Mouse (Mus musculus) hindbrain, embryonic 15.5 days (tissue): ENCODE results near the gene Gna13. TPM values are rescaled to one million over a fixed set of nuclear protein-coding genes. Genes with fewer than 3 reads are reported as not detected.

Experiments used
- ATAC-seq: fragments of 200-750 bp; cut with Nextera tagmentation; 2 replicates; pipeline ENCODE4 v1.8.0; 2017; ENCODE audit warnings: low read depth, moderate number of reproducible peaks, moderate TSS enrichment; ENCODE audit not compliant: low FRiP score
- H3K27ac ChIP-seq: fragments of 300-500 bp; sonication (generic); replicated peaks from 2 replicates; pipeline ENCODE4 v1.5.1; 2015; ENCODE audit warnings: mild to moderate bottlenecking, inconsistent platforms
- H3K27me3 ChIP-seq: fragments of 300-500 bp; sonication (generic); 2 replicates; pipeline ENCODE4 v1.6.1; 2015; ENCODE audit warnings: control low read depth, inconsistent platforms
- H3K36me3 ChIP-seq: fragments of 300-500 bp; sonication (generic); 2 replicates; pipeline ENCODE4 v1.6.1; 2015; ENCODE audit warnings: control low read depth, inconsistent platforms
- H3K4me1 ChIP-seq: fragments of 300-500 bp; sonication (generic); replicated peaks from 2 replicates; pipeline ENCODE4 v1.6.1; 2015; ENCODE audit warnings: control low read depth, inconsistent platforms
- H3K4me2 ChIP-seq: fragments of 300-500 bp; sonication (generic); 2 replicates; pipeline ENCODE4 v1.6.1; 2015; ENCODE audit warnings: moderate library complexity, mild to moderate bottlenecking, inconsistent platforms
- H3K4me3 ChIP-seq: fragments of 300-500 bp; sonication (generic); 2 replicates; pipeline ENCODE4 v1.5.1; 2015; ENCODE audit warnings: mild to moderate bottlenecking, inconsistent platforms
- H3K9ac ChIP-seq: fragments of 300-500 bp; sonication (generic); 2 replicates; pipeline ENCODE4 v1.6.1; 2015; ENCODE audit warnings: inconsistent platforms
- H3K9me3 ChIP-seq: fragments of 300-500 bp; sonication (generic); 2 replicates; pipeline ENCODE4 v1.6.1; 2016; ENCODE audit warnings: control low read depth, inconsistent platforms
- WGBS: fragments of 180-500 bp; shearing (Covaris S2); methylation state at CpG from one replicate; pipeline ENCODE4 v1.1.7; 2015; 5-methylcytosine and 5-hydroxymethylcytosine counted together
- polyA plus RNA-seq: library from polyadenylated mRNA; unstranded; fragments of >200 nt; fragmentation: Nextera tagmentation; extraction: Ambion mirVana; gene quantifications from 2 replicates; pipeline ENCODE4 v1.2.1, GENCODE M21; 2015

Gna13 gene
- polyA plus RNA-seq: 19.4 and 19.9 TPM in 2 replicates

GRCm38 (mm10) chr11:109362463-109363190 lies at the start of gene Gna13:
TSS of gene Gna13 (plus strand) at chr11:109362831.
- under 1% methylated on average over 62 of the region's 89 CpGs for WGBS
- Histone ChIP-seq H3K27me3 (peaks cover 2% of the 10 kb centered on the region; the same call in 1 of the 2 replicates), H3K36me3 (peaks cover 9% of the 10 kb centered on the region; the same call in 1 of the 2 replicates), H3K27ac (peak within 1 kb of the TSS; percentile 94), H3K4me2 (peak within 1 kb of the TSS; percentile 86), H3K9ac (peak within 1 kb of the TSS; percentile 79), H3K9me3 (no peaks in the 10 kb centered on the region), H3K4me1 (peaks cover 63% of the 10 kb centered on the region), H3K4me3 (peak within 1 kb of the TSS; percentile 97)
- ATAC-seq: peak; percentile 76

GRCm38 (mm10) chr11:109316921-109317320 lies 45.7 kb upstream of the Gna13 start:
- no peaks in the 10 kb centered on the region for H3K9me3 ChIP-seq
- 38% methylated on average over 4 of the region's 4 CpGs for WGBS
- ATAC-seq: no peak
- H3K27ac ChIP-seq: no peak overlapping the region
- H3K27me3 ChIP-seq: 0 out of 2 replicates have a peak, but pooled peaks cover 9% of the 10 kb centered on the region
- H3K4me1 ChIP-seq: peaks cover 9% of the 10 kb centered on the region
- no peak overlapping the region for H3K4me3 ChIP-seq
- H3K4me2 ChIP-seq: no peak overlapping the region
- H3K36me3 ChIP-seq: no peaks in the 10 kb centered on the region
- no peak overlapping the region for H3K9ac ChIP-seq

- H3K9me3 ChIP-seq: no peaks in the 10 kb centered on the region
- H3K4me1 ChIP-seq: peaks cover 4% of the 10 kb centered on the region; the same call in 1 of the 2 replicates
- no peak for ATAC-seq
- H3K9ac ChIP-seq: no peak overlapping the region
- no peak overlapping the region for H3K4me3 ChIP-seq
- WGBS: 94% methylated on average over 4 of the region's 4 CpGs
- H3K4me2 ChIP-seq: no peak overlapping the region
- H3K27me3 ChIP-seq: 0 out of 2 replicates have a peak, but pooled peaks cover 5% of the 10 kb centered on the region
- H3K36me3 ChIP-seq: no peaks in the 10 kb centered on the region
- H3K27ac ChIP-seq: peak overlapping the region; percentile 58; the same call in 1 of the 2 replicates
These were observed 43.2 kb upstream of the Gna13 start for GRCm38 (mm10) chr11:109319471-109319870.

GRCm38 (mm10) chr11:109319946-109320345 lies 42.7 kb upstream of the Gna13 start:
- WGBS: 78% methylated on average over 5 of the region's 5 CpGs
- Histone ChIP-seq H3K36me3 (no peaks in the 10 kb centered on the region), H3K9ac (no peak overlapping the region), H3K4me1 (peaks cover 4% of the 10 kb centered on the region; the same call in 1 of the 2 replicates), H3K4me3 (no peak overlapping the region), H3K9me3 (no peaks in the 10 kb centered on the region), H3K27me3 (0 out of 2 replicates have a peak, but pooled peaks cover 5% of the 10 kb centered on the region), H3K27ac (peak overlapping the region; percentile 58), H3K4me2 (no peak overlapping the region)
- peak; percentile 71 for ATAC-seq

- WGBS: 32% methylated on average over 8 of the region's 8 CpGs
- Histone ChIP-seq H3K4me1 (peaks cover 4% of the 10 kb centered on the region; the same call in 1 of the 2 replicates), H3K36me3 (no peaks in the 10 kb centered on the region), H3K27ac (peak overlapping the region; percentile 58), H3K4me2 (no peak overlapping the region), H3K27me3 (0 out of 2 replicates have a peak, but pooled peaks cover 5% of the 10 kb centered on the region), H3K4me3 (no peak overlapping the region), H3K9ac (no peak overlapping the region), H3K9me3 (no peaks in the 10 kb centered on the region)
- ATAC-seq: peak; percentile 93
These were observed 42.2 kb upstream of the Gna13 start for GRCm38 (mm10) chr11:109320361-109320933.

- Histone ChIP-seq H3K9me3 (no peaks in the 10 kb centered on the region), H3K4me2 (no peak overlapping the region), H3K9ac (no peak overlapping the region), H3K36me3 (no peaks in the 10 kb centered on the region), H3K4me3 (no peak overlapping the region), H3K4me1 (peaks cover 12% of the 10 kb centered on the region), H3K27me3 (no peaks in the 10 kb centered on the region), H3K27ac (no peak overlapping the region)
- ATAC-seq: no peak
- 80% methylated on average over 13 of the region's 13 CpGs for WGBS
These were observed 36.4 kb upstream of the Gna13 start for GRCm38 (mm10) chr11:109326270-109326669.

- Histone ChIP-seq H3K27ac (peak overlapping the region; percentile 53; the same call in 1 of the 2 replicates), H3K4me1 (peaks cover 17% of the 10 kb centered on the region), H3K4me3 (no peak overlapping the region), H3K36me3 (no peaks in the 10 kb centered on the region), H3K4me2 (no peak overlapping the region), H3K9ac (no peak overlapping the region), H3K27me3 (no peaks in the 10 kb centered on the region), H3K9me3 (no peaks in the 10 kb centered on the region)
- no peak for ATAC-seq
- 30% methylated on average over 3 of the region's 3 CpGs for WGBS
These were observed 35.2 kb upstream of the Gna13 start for GRCm38 (mm10) chr11:109327381-109327780.

- ATAC-seq: no peak
- no peak overlapping the region; the same call in 1 of the 2 replicates for H3K27ac ChIP-seq
- no peak overlapping the region for H3K4me3 ChIP-seq
- H3K36me3 ChIP-seq: no peaks in the 10 kb centered on the region
- WGBS: 81% methylated on average over 10 of the region's 10 CpGs
- H3K9me3 ChIP-seq: no peaks in the 10 kb centered on the region
- no peak overlapping the region for H3K9ac ChIP-seq
- peaks cover 17% of the 10 kb centered on the region for H3K4me1 ChIP-seq
- no peaks in the 10 kb centered on the region for H3K27me3 ChIP-seq
- no peak overlapping the region for H3K4me2 ChIP-seq
These were observed 34.7 kb upstream of the Gna13 start for GRCm38 (mm10) chr11:109327952-109328351.

GRCm38 (mm10) chr11:109329331-109329730 lies 33.3 kb upstream of the Gna13 start:
- 49% methylated on average over 4 of the region's 4 CpGs for WGBS
- no peak for ATAC-seq

GRCm38 (mm10) chr11:109330706-109331393 lies 31.8 kb upstream of the Gna13 start:
- Histone ChIP-seq H3K4me2 (peak overlapping the region; percentile 41), H3K4me1 (peaks cover 17% of the 10 kb centered on the region), H3K36me3 (no peaks in the 10 kb centered on the region), H3K9ac (no peak overlapping the region), H3K27ac (no peak overlapping the region), H3K4me3 (no peak overlapping the region), H3K9me3 (no peaks in the 10 kb centered on the region), H3K27me3 (no peaks in the 10 kb centered on the region)
- WGBS: 35% methylated on average over 17 of the region's 17 CpGs
- peak; percentile 57; the same call in 1 of the 2 replicates for ATAC-seq

More at GRCm38 (mm10) chr11:109329331-109329730, 33.3 kb upstream of the Gna13 start:
- H3K36me3 ChIP-seq: no peaks in the 10 kb centered on the region
- H3K27ac ChIP-seq: no peak overlapping the region
- H3K27me3 ChIP-seq: no peaks in the 10 kb centered on the region
- H3K4me2 ChIP-seq: no peak overlapping the region
- H3K4me3 ChIP-seq: no peak overlapping the region
- H3K9ac ChIP-seq: no peak overlapping the region
- peaks cover 17% of the 10 kb centered on the region for H3K4me1 ChIP-seq
- H3K9me3 ChIP-seq: no peaks in the 10 kb centered on the region

GRCm38 (mm10) chr11:109331424-109331824 lies 31.2 kb upstream of the Gna13 start:
- Histone ChIP-seq H3K9me3 (no peaks in the 10 kb centered on the region), H3K4me1 (peaks cover 17% of the 10 kb centered on the region), H3K9ac (no peak overlapping the region), H3K27me3 (no peaks in the 10 kb centered on the region), H3K4me2 (peak overlapping the region; percentile 41), H3K4me3 (no peak overlapping the region), H3K36me3 (no peaks in the 10 kb centered on the region), H3K27ac (no peak overlapping the region)
- WGBS: 9% methylated on average over 6 of the region's 6 CpGs
- ATAC-seq: peak; percentile 90
